Mouse (Mus musculus) thymus, adult 2 months (tissue): ENCODE measurements around the gene Zfp287. TPM values are rescaled to one million over a fixed set of nuclear protein-coding genes. Genes with fewer than 3 reads are reported as not detected.
"Not testable (repeated sequence)": the region's sequence is repeated elsewhere in the genome, so short reads cannot be mapped to it uniquely, and the experiment has no call there.

Experiments
- DNase-seq: peaks from one replicate; pipeline ENCODE4 v3.0.0; 2021
- H3K27ac ChIP-seq: fragments of 200-500 bp; 2 replicates; pipeline ENCODE4 v1.5.1; 2012; ENCODE audit warnings: low read length, control low read depth; ENCODE audit not compliant: control insufficient read depth, insufficient read depth
- H3K27me3 ChIP-seq: fragments of 200-500 bp; 2 replicates; pipeline ENCODE4 v1.6.1; 2012; ENCODE audit warnings: mild to moderate bottlenecking, low read length, moderate library complexity, mixed read lengths; ENCODE audit not compliant: control insufficient read depth, insufficient read depth
- H3K36me3 ChIP-seq: fragments of 200-500 bp; 2 replicates; pipeline ENCODE4 v1.6.1; 2012; ENCODE audit warnings: mild to moderate bottlenecking, low read length, moderate library complexity; ENCODE audit not compliant: control insufficient read depth, insufficient read depth
- H3K4me1 ChIP-seq: fragments of 200-500 bp; replicated peaks from 2 replicates; pipeline ENCODE4 v1.6.1; 2012; ENCODE audit warnings: low read length; ENCODE audit not compliant: control insufficient read depth, insufficient read depth
- H3K4me3 ChIP-seq: fragments of 200-500 bp; 2 replicates; pipeline ENCODE4 v1.5.1; 2012; ENCODE audit warnings: mild to moderate bottlenecking, low read length, control low read depth, moderate library complexity; ENCODE audit not compliant: control insufficient read depth, insufficient read depth
- CTCF ChIP-seq: fragments of 200-500 bp; IDR thresholded peaks from 2 replicates; pipeline ENCODE4 v1.5.1; 2012; ENCODE audit warnings: mild to moderate bottlenecking, control low read depth, low read length, moderate library complexity, borderline replicate concordance; ENCODE audit not compliant: control insufficient read depth, poor library complexity, insufficient read depth; ENCODE audit errors: extremely low read depth
- POLR2A ChIP-seq: fragments of 200-500 bp; IDR thresholded peaks from 2 replicates; pipeline ENCODE4 v1.6.1; 2012; ENCODE audit warnings: mild to moderate bottlenecking, low read length, control low read depth, moderate library complexity; ENCODE audit not compliant: control insufficient read depth, poor library complexity, insufficient read depth; ENCODE audit errors: extremely low read depth
- WGBS: fragments of 180-500 bp; shearing (Covaris S2); methylation state at CpG from one replicate; pipeline ENCODE4 v1.1.7; 2018; 5-methylcytosine and 5-hydroxymethylcytosine counted together
- polyA plus RNA-seq: library from polyadenylated mRNA; depleted of rRNA; stranded (reverse); fragments of >200 nt; gene quantifications from 2 replicates; pipeline ENCODE4 v1.2.3, GENCODE M21; 2012

The Zfp287 gene
- polyA plus RNA-seq, 1 experiment, result 1.9 TPM

DNA sequence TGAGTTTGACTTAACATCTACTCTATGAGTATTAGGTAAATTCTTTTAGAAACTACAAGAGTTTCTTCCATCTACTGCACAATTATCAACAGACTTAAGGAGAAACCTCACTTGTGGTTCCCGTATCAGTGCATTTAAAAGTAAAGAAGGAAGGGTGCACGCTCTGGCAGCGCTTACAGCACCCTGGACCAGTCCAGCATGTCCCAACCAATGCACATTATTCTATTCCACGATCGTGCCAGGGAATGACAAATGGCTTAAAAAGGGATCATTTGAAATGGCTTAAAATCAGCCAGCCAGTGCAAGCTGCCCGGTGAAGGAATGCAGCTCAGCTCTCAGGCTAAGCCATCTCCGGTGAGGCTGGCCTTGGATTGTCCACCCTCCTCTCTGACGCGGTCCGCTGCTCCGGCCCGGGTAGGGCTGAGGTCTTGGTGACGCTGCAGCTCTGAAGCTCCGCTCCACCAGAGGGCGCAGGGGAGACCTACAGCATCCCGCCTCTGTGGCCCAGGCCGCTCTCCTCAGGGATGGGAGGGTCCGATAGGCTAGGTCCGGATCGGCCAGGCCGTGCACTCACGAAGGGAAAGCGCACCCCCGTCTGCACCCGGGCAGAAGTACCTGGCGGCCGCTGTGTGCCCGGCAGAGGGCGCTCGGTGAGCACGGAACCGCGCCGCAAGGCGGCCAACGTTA is 24.9 kb upstream of the Zfp287 start:
- DNase-seq, result peak; percentile 89
- WGBS, result 9% methylated on average over 36 of the region's 36 CpGs
- Histone ChIP-seq H3K36me3 (no peaks in the 10 kb centered on the region), H3K4me3 (no peak overlapping the region), H3K27me3 (peaks cover 3% of the 10 kb centered on the region; the same call in 1 of the 2 replicates), H3K4me1 (peaks cover 9% of the 10 kb centered on the region), H3K27ac (no peak overlapping the region)
- TF ChIP-seq CTCF (peak; percentile 98), POLR2A (no peak)

DNA sequence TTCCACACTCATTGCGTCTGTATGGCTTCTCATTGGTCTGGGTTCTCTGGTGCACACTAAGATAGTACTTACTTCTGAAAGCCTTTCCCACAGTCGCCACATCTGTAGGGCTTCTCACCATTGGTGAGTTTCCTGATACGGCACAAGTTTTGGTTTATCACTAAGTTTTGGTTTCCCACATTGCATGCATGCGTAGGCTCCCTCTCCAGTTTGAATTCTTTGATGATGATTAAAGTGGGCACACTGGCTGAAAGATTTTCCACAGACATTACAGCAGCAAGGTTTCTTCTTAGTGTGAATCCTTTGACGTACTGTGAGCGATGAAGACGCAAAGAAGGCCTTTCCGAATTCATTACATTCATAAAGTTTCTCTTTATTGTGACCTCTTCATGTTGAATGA is 21.1 kb upstream of the Zfp287 start, which contains the start of gene Gm10428:
Gene Gm10428, plus strand, starts transcription at position 321 of the 400 bp plus-strand sequence.
- 25% methylated on average over 8 of the region's 8 CpGs for WGBS
- Histone ChIP-seq H3K27ac (no peak within 1 kb of the TSS), H3K4me3 (no peak within 1 kb of the TSS), H3K27me3 (peaks cover 3% of the 10 kb centered on the region; the same call in 1 of the 2 replicates), H3K36me3 (no peaks in the 10 kb centered on the region), H3K4me1 (peaks cover 3% of the 10 kb centered on the region; the same call in 1 of the 2 replicates)
- no peak for DNase-seq
- no peak for TF ChIP-seq POLR2A
- TF ChIP-seq CTCF, result no peak

DNA sequence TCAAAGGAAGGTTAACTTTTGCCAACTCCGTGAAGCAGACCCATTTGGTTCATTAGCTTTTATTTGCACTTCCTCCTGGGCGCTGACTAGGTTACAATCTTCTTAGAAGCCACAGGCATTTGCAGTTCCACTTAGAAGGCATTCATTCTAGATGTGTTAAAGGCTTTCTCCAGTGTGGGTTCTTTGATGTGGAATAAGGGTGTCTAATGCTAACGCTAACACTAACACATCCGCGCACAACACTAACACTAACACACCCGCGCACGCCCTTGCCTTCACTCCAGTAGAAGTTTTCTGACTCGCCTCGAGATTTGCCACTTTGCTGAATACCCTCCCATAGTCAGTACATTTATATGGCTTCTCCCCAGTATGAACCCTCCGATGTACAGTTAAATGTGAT is 20.5 kb upstream of the Zfp287 start:
- no peaks in the 10 kb centered on the region for H3K36me3 ChIP-seq
- no peak overlapping the region for H3K27ac ChIP-seq
- DNase-seq, result no peak
- TF ChIP-seq POLR2A, result no peak
- H3K4me3 ChIP-seq, result no peak overlapping the region
- peaks cover 3% of the 10 kb centered on the region; the same call in 1 of the 2 replicates for H3K4me1 ChIP-seq
- WGBS, result 11% methylated on average over 11 of the region's 11 CpGs
- H3K27me3 ChIP-seq, result peaks cover 3% of the 10 kb centered on the region; the same call in 1 of the 2 replicates

DNA sequence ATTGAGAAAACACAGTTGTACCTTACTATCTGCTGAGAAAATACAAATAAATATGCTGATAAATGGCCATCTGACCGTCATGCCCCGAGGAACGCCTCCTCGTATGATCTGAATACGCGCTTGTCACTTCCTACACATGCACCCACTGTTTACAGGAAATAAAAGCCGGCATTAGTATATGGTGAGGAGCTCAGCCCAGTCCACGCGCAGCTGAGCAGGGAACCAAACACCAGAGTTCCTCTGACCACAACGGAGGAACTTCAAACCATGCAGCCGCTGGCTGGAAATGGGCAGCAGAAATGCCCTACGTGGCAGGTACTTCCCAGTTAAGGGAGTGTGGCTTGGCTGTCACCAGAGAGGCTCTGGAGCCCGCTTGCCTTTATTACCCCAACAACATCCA is 17.7 kb upstream of the Zfp287 start:
- not testable (repeated sequence) for DNase-seq, H3K4me3 ChIP-seq, H3K36me3 ChIP-seq, H3K27ac ChIP-seq, H3K4me1 ChIP-seq, H3K27me3 ChIP-seq
- WGBS, result 12% methylated on average over 13 of the region's 13 CpGs

DNA sequence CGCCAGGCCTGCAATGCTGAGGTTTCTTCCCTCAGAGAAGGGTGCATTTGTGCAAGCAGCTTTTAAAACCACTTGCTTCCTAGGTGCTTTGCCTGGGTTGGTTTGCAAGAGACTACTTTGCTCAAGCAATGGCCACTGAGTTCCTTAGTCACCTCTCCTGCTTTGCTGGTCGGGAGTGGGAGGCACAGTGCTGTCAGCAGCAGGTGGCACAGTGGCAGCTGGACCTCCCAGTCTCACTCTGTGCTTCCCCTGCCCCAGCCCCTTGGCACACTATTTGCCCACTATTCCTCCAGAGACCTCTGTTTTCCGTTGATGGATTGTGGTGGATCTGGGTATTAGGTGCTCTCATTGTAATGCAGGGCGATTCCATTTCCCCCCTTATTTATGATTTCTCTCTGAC is 16.4 kb upstream of the Zfp287 start:
- Histone ChIP-seq H3K27ac (no peak overlapping the region), H3K4me1 (peaks cover 7% of the 10 kb centered on the region), H3K27me3 (peaks cover 3% of the 10 kb centered on the region; the same call in 1 of the 2 replicates), H3K4me3 (no peak overlapping the region), H3K36me3 (no peaks in the 10 kb centered on the region)
- no peak for DNase-seq
- WGBS, result 91% methylated on average over 4 of the region's 4 CpGs
- TF ChIP-seq CTCF (no peak), POLR2A (no peak)

DNA sequence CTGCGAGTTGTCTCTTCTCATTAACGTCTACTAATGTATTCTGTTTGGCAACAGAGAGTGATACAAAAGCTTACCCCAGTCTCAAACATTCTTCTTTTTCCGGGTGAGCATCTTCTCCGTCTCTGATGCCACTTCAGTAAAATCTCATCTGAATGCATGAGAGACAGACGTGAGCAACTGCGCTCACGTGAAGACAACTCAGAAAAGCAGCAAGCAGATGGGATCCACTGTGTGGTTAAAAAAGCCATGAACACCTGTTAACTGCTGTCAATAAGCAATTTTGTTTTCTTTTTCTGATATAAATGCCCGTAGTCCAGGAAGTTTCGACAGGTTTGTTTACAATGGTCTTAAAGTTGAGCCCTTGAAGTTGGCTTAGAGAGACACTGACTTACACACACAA is 15.5 kb upstream of the Zfp287 start:
- Histone ChIP-seq H3K4me3 (no peak overlapping the region), H3K27me3 (no peaks in the 10 kb centered on the region; the same call in 1 of the 2 replicates), H3K4me1 (peaks cover 5% of the 10 kb centered on the region), H3K36me3 (no peaks in the 10 kb centered on the region), H3K27ac (no peak overlapping the region)
- WGBS, result 84% methylated on average over 9 of the region's 9 CpGs
- DNase-seq, result no peak
- TF ChIP-seq CTCF, result no peak
- no peak for TF ChIP-seq POLR2A

DNA sequence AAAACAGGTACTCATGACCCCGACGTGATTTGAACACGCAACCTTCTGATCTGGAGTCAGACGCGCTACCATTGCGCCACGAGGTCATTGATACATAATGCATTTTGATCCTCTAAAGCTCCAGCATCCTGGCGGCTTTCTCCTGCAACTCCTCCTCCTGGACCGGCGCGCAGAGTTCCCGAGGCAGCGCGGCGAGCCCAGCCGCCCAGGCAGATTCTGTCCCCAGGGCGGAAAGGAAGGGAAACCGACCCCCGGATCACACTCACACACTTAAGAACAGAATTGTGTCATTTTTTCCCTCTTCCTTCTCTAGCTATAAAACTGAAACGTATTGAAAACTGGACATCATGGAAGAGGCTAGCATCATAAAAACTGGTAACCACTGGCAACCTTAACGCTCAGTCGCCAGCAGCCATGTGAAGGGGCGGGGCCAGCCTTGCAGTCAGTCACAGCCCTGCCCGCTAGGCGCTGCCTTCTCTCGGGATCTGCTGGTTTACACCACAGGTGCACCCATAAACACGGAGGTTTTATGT is 14.4 kb upstream of the Zfp287 start:
- H3K4me1 ChIP-seq, result peaks cover 3% of the 10 kb centered on the region
- no peaks in the 10 kb centered on the region; the same call in 1 of the 2 replicates for H3K27me3 ChIP-seq
- no peak overlapping the region for H3K4me3 ChIP-seq
- DNase-seq, result peak; percentile 75
- TF ChIP-seq CTCF, result no peak
- no peak for TF ChIP-seq POLR2A
- no peaks in the 10 kb centered on the region for H3K36me3 ChIP-seq
- 13% methylated on average over 27 of the region's 27 CpGs for WGBS
- H3K27ac ChIP-seq, result no peak overlapping the region
